Mouse (Mus musculus): ENCODE results near the gene Atf4. TPM values are rescaled to one million over a fixed set of nuclear protein-coding genes. Genes with fewer than 3 reads are reported as not detected.

Atf4 gene
- polyA plus RNA-seq, 1 experiment from 2014 or later, result 112 TPM

GRCm38 (mm10) chr15:80223751-80224150 is 31.2 kb upstream of the Atf4 start:
- 0 out of 2 replicates have a peak, but pooled peaks cover 6% of the 10 kb centered on the region for H3K4me1 ChIP-seq (replicated peaks)
- no peaks in the 10 kb centered on the region for H3K27me3 ChIP-seq
- no peak overlapping the region for H3K4me2 ChIP-seq
- no peak overlapping the region for H3K4me3 ChIP-seq (replicated peaks)
- no peak overlapping the region for H3K9ac ChIP-seq (replicated peaks)
- no peaks in the 10 kb centered on the region for H3K36me3 ChIP-seq
- WGBS, result 85% methylated on average over 7 of the region's 7 CpGs
- no peaks in the 10 kb centered on the region for H3K9me3 ChIP-seq
- H3K27ac ChIP-seq, result no peak overlapping the region
- ATAC-seq (ENCODE audit: insufficient number of reproducible peaks, insufficient read depth, low FRiP score, low TSS enrichment, low read depth), result no peak

DNA sequence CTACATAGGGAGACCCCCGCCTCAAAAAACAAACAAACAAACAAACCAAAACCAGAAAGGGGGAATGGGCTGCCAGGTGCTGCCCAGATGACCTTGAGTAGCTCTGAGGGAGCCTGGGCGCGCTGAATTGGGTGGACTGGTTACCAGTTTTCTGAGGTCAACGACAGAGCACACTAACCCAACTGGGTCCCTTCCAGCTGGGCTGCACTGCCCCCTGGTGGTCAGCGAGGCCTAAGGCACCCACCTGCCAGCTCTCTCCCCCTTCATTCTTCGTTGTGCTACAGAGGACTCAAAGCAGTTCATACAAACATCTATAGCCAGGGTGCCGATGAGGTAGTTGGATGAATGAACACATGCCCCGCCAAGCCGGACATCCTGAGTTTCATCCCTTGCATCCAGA is 29.8 kb upstream of the Atf4 start:
- whole genome bisulfite sequencing, result 30% methylated on average over 9 of the region's 9 CpGs
- ATAC-seq (ENCODE audit: insufficient number of reproducible peaks, insufficient read depth, low FRiP score, low TSS enrichment, low read depth), result no peak

DNA sequence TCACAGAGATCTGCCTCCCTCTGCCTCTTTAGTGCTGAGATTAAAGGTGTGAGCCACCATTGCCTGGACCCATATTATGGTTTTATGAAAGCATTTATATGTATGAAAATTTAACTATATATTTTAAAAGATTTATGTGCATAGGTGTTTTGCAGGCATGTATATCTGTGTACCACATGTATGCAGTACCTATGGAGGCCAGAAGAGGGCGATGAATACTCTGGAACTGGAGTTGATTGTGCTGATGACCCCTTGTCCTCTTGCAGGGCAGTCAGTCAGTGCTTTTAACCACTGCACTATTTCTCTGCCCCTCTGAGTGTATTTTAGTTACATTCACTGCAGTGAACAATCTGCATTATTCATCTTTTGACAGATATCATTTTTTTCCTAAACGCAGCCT is 29.2 kb upstream of the Atf4 start:
- Histone ChIP-seq H3K4me1 (replicated peaks) (no peaks in the 10 kb centered on the region), H3K27ac (no peak overlapping the region), H3K9ac (replicated peaks) (no peak overlapping the region), H3K4me2 (no peak overlapping the region), H3K27me3 (no peaks in the 10 kb centered on the region), H3K9me3 (no peaks in the 10 kb centered on the region), H3K36me3 (no peaks in the 10 kb centered on the region), H3K4me3 (replicated peaks) (no peak overlapping the region)
- WGBS, result 50% methylated on average over 2 of the region's 2 CpGs
- no peak for ATAC-seq (ENCODE audit: insufficient number of reproducible peaks, insufficient read depth, low FRiP score, low TSS enrichment, low read depth)

More for the DNA sequence above, 29.8 kb upstream of the Atf4 start:
- no peaks in the 10 kb centered on the region for H3K27me3 ChIP-seq
- no peak overlapping the region for H3K4me2 ChIP-seq
- no peaks in the 10 kb centered on the region for H3K4me1 ChIP-seq (replicated peaks)
- no peak overlapping the region for H3K9ac ChIP-seq (replicated peaks)
- H3K4me3 ChIP-seq (replicated peaks), result no peak overlapping the region
- H3K36me3 ChIP-seq, result no peaks in the 10 kb centered on the region
- H3K9me3 ChIP-seq, result no peaks in the 10 kb centered on the region
- no peak overlapping the region for H3K27ac ChIP-seq

- H3K27ac ChIP-seq, result no peak overlapping the region
- H3K9ac ChIP-seq (replicated peaks), result no peak overlapping the region
- H3K4me2 ChIP-seq, result no peak overlapping the region
- no peaks in the 10 kb centered on the region for H3K27me3 ChIP-seq
- H3K9me3 ChIP-seq, result no peaks in the 10 kb centered on the region
- H3K4me3 ChIP-seq (replicated peaks), result no peak overlapping the region
- ATAC-seq (ENCODE audit: insufficient number of reproducible peaks, insufficient read depth, low FRiP score, low TSS enrichment, low read depth), result no peak
- WGBS, result 78% methylated on average over 17 of the region's 17 CpGs
- H3K36me3 ChIP-seq, result no peaks in the 10 kb centered on the region
- peaks cover 3% of the 10 kb centered on the region for H3K4me1 ChIP-seq (replicated peaks)
Measured at GRCm38 (mm10) chr15:80228071-80228800, 26.7 kb upstream of the Atf4 start.

- WGBS, result 68% methylated on average over 2 of the region's 2 CpGs
- H3K4me1 ChIP-seq (replicated peaks), result peaks cover 12% of the 10 kb centered on the region
Measured at GRCm38 (mm10) chr15:80232331-80232730, 22.7 kb upstream of the Atf4 start.

GRCm38 (mm10) chr15:80233053-80233452 is 21.9 kb upstream of the Atf4 start:
- 59% methylated on average over 4 of the region's 4 CpGs for WGBS
- Histone ChIP-seq H3K36me3 (peaks cover 25% of the 10 kb centered on the region), H3K9me3 (no peaks in the 10 kb centered on the region), H3K4me2 (no peak overlapping the region; the same call in 1 of the 2 replicates), H3K9ac (replicated peaks) (no peak overlapping the region; the same call in 1 of the 2 replicates), H3K4me3 (replicated peaks) (peak overlapping the region; percentile 90; the same call in 1 of the 2 replicates), H3K27me3 (no peaks in the 10 kb centered on the region), H3K4me1 (replicated peaks) (peaks cover 12% of the 10 kb centered on the region), H3K27ac (peak overlapping the region; percentile 83; the same call in 1 of the 2 replicates)
- ATAC-seq (ENCODE audit: insufficient number of reproducible peaks, insufficient read depth, low FRiP score, low TSS enrichment, low read depth), result peak; percentile 18; the same call in 1 of the 2 replicates

More at GRCm38 (mm10) chr15:80232331-80232730, 22.7 kb upstream of the Atf4 start:
- no peak overlapping the region for H3K9ac ChIP-seq (replicated peaks)
- H3K4me2 ChIP-seq, result no peak overlapping the region
- no peak for ATAC-seq (ENCODE audit: insufficient number of reproducible peaks, insufficient read depth, low FRiP score, low TSS enrichment, low read depth)
- no peaks in the 10 kb centered on the region for H3K27me3 ChIP-seq
- no peak overlapping the region for H3K27ac ChIP-seq
- peaks cover 20% of the 10 kb centered on the region for H3K36me3 ChIP-seq
- no peak overlapping the region for H3K4me3 ChIP-seq (replicated peaks)
- no peaks in the 10 kb centered on the region for H3K9me3 ChIP-seq

GRCm38 (mm10) chr15:80233733-80234509 is 21.1 kb upstream of the Atf4 start, which contains the start of gene Mief1:
Gene Mief1 (plus strand): TSS chr15:80234018.
- ATAC-seq (ENCODE audit: insufficient number of reproducible peaks, insufficient read depth, low FRiP score, low TSS enrichment, low read depth), result peak; percentile 95
- peak within 1 kb of the TSS; percentile 91 for H3K4me2 ChIP-seq
- H3K36me3 ChIP-seq, result peaks cover 34% of the 10 kb centered on the region

GRCm38 (mm10) chr15:80235535-80235934 is 19.4 kb upstream of the Atf4 start, which contains the start of gene AC140267.1:
Gene AC140267.1 (plus strand): TSS chr15:80235835.
- H3K4me3 ChIP-seq (replicated peaks), result peak within 1 kb of the TSS; percentile 90
- H3K36me3 ChIP-seq, result peaks cover 43% of the 10 kb centered on the region
- no peaks in the 10 kb centered on the region for H3K27me3 ChIP-seq
- WGBS, result 93% methylated on average over 9 of the region's 9 CpGs
- peaks cover 12% of the 10 kb centered on the region for H3K4me1 ChIP-seq (replicated peaks)
- H3K9ac ChIP-seq (replicated peaks), result peak within 1 kb of the TSS; percentile 82
- H3K9me3 ChIP-seq, result no peaks in the 10 kb centered on the region
- ATAC-seq (ENCODE audit: insufficient number of reproducible peaks, insufficient read depth, low FRiP score, low TSS enrichment, low read depth), result no peak
- peak within 1 kb of the TSS; percentile 91 for H3K4me2 ChIP-seq
- H3K27ac ChIP-seq, result peak within 1 kb of the TSS; percentile 83; the same call in 1 of the 2 replicates

More at GRCm38 (mm10) chr15:80233733-80234509, 21.1 kb upstream of the Atf4 start, which contains the start of gene Mief1:
- H3K9me3 ChIP-seq, result no peaks in the 10 kb centered on the region
- WGBS, result under 1% methylated on average over 65 of the region's 67 CpGs
- H3K4me1 ChIP-seq (replicated peaks), result peaks cover 12% of the 10 kb centered on the region
- H3K9ac ChIP-seq (replicated peaks), result peak within 1 kb of the TSS; percentile 82
- peak within 1 kb of the TSS; percentile 90 for H3K4me3 ChIP-seq (replicated peaks)
- H3K27me3 ChIP-seq, result no peaks in the 10 kb centered on the region
- peak within 1 kb of the TSS; percentile 83 for H3K27ac ChIP-seq

DNA sequence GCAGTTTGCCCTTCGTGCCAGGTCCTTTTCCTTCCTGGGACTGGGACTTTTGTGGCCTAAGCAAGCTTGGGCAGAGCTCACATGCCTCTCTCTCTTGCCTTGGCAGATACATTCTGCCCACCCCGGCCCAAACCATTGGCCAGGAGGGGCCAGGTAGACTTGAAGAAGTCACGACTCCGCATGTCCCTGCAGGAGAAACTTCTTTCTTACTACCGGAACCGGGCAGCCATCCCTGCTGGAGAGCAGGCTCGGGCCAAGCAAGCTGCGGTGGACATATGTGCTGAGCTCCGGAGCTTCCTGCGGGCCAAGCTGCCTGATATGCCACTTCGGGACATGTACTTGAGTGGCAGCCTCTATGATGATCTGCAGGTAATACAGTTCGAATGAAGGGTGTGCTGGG is 6.8 kb upstream of the Atf4 start:
- H3K27me3 ChIP-seq, result no peaks in the 10 kb centered on the region
- no peak overlapping the region for H3K4me3 ChIP-seq (replicated peaks)
- no peak overlapping the region for H3K4me2 ChIP-seq
- no peak overlapping the region for H3K9ac ChIP-seq (replicated peaks)
- H3K4me1 ChIP-seq (replicated peaks), result peaks cover 15% of the 10 kb centered on the region
- no peak overlapping the region for H3K27ac ChIP-seq
- WGBS, result 96% methylated on average over 12 of the region's 12 CpGs
- no peak for ATAC-seq (ENCODE audit: insufficient number of reproducible peaks, insufficient read depth, low FRiP score, low TSS enrichment, low read depth)
- peaks cover 78% of the 10 kb centered on the region for H3K36me3 ChIP-seq
- no peaks in the 10 kb centered on the region for H3K9me3 ChIP-seq

DNA sequence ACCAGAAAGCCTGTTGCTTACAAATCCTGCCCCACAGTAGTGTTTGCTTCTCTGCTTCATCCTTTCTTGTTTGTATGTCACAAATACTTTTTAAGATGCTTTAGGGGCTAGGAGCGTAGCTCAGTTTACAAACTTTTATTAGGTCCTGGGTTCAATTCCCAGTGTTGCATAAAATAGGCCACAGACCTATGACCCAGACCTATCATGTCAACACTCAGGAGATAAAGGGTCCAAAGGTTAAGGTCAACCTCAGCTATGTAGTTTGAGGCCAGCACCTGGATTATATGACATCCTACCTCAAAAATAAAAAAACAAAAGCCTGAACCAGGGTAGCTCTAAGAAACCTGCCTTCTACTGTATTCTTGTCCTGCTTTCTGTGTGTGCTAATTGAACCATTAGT is 6.4 kb upstream of the Atf4 start:
- Histone ChIP-seq H3K4me2 (no peak overlapping the region), H3K27ac (no peak overlapping the region), H3K4me3 (replicated peaks) (no peak overlapping the region), H3K4me1 (replicated peaks) (peaks cover 20% of the 10 kb centered on the region), H3K9ac (replicated peaks) (no peak overlapping the region), H3K9me3 (no peaks in the 10 kb centered on the region), H3K27me3 (no peaks in the 10 kb centered on the region), H3K36me3 (peaks cover 73% of the 10 kb centered on the region)
- WGBS, result 79% methylated on average over 1 of the region's 1 CpGs
- no peak for ATAC-seq (ENCODE audit: insufficient number of reproducible peaks, insufficient read depth, low FRiP score, low TSS enrichment, low read depth)

DNA sequence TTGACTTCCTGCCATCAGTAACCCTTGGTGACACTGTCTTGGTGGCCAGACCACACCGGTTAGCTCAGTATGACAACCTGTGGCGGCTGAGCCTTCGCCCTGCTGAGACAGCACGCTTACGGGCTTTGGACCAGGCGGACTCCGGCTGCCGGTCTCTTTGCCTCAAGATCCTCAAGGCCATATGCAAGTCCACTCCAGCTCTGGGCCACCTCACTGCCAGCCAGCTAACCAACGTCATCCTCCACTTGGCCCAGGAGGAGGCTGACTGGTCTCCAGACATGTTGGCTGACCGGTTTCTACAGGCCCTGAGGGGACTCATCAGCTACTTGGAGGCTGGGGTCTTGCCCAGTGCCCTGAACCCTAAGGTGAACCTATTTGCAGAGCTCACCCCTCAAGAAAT is 5.3 kb upstream of the Atf4 start:
- Histone ChIP-seq H3K4me3 (replicated peaks) (no peak overlapping the region), H3K27me3 (no peaks in the 10 kb centered on the region), H3K27ac (no peak overlapping the region), H3K4me2 (no peak overlapping the region), H3K9me3 (no peaks in the 10 kb centered on the region), H3K36me3 (peaks cover 63% of the 10 kb centered on the region), H3K4me1 (replicated peaks) (peaks cover 30% of the 10 kb centered on the region), H3K9ac (replicated peaks) (no peak overlapping the region)
- WGBS, result 90% methylated on average over 10 of the region's 10 CpGs
- no peak for ATAC-seq (ENCODE audit: insufficient number of reproducible peaks, insufficient read depth, low FRiP score, low TSS enrichment, low read depth)

Measured in limb, embryonic 12.5 days (tissue).